Mouse (Mus musculus) cerebellum, postnatal 10 days (tissue): ENCODE measurements around the gene Blm.

Experiments
- DNase-seq, 2 experiments: peaks; one replicate each; pipeline ENCODE4 v3.0.0; 2021; ENCODE audit warnings: mixed read lengths in 2 of 2

The Blm gene

DNA sequence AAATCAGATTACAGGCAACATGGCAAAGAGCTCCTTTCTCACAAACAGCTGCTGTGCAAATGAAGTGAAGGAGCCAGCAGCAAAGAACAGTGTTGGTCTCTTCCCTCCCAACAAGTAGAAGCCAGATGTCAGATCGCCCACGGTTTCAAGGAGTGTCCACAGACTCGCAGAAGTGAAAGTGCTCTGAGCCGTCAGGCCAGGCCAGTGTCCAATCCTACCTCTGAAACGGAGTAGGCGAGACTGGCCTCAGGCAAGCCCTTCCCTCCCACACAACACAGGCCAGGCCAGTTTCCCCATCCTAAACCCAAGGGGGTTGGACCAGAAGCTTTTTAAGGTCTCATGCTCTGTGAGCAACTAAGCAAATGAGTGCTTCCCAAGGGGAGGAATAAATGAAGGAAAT, 77.7 kb downstream of the Blm start:
- no peak for DNase-seq

DNA sequence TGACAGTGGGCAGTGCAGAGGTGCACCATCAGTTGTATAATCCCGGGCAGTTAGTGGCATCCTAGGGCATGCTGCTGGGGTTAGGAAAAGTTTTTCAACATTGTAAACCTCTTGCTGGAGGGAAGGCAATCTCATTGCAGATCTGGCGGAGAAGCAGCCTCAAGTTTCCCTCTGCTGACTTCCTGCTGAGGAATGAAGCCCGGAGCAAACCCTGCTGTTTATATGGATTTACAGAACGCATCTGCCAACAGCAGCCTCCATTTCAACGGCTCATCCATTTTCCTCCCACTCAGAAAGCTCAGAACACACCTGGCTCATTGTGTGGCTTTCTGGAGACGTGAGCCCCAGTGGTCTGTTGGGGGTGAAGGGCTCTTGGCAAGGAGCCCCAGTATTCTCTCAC, 78.6 kb downstream of the Blm start:
- no peak for DNase-seq

DNA sequence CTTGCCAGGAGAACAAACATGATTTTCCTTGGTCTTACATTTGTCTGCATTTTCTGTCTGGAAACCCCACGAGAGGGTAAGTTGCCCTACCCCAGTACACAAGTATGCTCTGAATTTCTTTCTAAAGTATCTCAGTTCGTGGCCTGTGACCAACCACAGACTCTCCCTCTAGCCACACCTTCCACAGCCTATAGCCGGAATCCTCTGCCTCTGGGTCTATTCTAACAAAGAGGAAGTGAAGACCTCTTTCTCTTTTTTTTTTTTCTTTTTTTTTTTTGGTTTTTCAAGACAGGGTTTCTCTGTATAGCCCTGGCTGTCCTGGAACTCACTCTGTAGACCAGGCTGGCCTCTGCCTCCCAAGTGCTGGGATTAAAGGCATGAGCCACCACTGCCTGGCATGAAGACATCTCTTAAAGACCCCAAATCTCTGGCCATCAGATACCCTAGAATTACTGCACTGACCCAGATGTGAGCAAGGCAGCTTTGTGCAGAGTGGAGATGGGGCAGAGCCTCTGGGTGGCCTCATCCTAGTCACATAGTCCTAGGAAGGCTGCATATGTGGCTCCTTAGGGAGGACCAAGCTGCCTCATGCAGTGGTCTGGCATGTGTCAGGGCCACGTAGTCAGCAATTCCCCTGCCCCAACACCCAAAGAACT, 79.3 kb downstream of the Blm start:
- no peak for DNase-seq

DNA sequence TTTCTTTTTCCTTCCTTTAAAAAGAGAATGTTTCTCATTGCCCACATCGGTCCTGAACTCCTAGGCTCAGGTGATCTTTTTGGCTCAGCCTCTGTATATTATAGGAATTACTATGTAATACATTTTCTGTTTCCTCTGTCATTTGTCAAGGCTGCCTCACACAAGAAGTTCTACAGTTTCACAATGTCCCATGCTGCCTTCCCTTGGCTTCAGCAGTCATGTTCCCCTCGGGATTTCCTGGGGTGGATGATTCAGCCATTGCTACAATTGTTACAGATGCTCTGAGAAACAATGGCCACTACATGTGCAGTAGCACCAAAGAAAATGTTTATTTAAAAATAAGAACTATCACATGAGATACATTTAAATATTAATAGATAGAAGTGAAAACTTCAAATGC, 80.1 kb downstream of the Blm start:
- DNase-seq = no peak

DNA sequence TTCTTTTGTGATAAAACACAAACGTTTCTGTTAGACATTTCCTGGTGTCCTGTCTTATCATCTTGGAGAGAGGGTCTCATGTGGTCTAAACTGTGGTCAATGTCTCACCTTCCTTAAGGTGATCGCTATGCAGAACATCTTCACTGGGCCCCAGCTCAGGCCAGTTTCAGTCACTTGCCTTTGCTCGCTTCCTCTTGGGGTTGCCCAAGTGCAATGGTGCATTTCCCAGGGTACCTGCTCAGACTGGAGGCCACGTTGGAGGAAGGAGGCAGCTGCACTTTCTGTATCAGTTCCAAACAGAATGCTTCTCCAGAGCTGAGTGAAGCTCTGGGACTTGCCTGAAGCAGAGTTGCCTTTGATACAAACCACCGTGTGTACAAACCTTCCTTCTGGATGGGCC, 80.9 kb downstream of the Blm start:
- DNase-seq = no peak

DNA sequence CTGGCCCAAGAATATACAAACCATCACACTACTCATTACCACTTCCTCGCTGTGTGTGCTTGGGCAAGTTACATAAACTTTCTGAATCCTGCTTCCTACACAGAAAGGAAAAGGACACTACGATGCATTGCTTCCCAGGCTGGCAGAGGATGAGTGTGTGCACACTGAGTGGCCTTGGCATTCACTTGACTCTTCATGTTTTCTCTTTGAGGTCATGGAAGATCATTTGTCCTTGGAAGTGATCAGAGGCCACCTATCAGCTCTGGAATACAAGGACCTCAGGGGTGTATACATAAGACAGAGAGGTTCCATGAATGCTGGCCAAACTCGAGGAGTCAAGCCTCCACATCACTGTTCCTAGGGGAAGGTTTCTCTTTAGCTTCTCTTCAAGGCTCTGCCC, 81.8 kb downstream of the Blm start:
- no peak for DNase-seq

DNA sequence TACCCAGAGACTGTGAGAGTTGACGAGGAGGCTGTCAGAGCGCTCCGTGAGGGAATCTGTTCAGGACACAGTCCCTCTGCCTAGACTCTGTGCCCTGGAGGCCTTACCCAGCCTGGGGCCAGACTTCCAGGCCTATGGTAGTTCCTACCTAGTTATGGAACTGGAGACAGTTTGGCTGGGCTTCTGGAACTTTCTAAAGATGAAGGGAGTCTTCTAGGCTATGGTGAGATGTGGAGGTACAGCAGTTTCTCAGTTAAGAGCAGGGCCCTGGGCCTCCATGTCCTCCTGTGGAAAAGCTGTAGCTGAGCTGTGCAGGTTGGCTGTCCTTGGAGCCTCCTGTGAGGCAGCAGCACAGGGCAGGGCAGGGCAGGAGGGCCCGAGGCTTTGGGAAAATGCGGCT, 82.7 kb downstream of the Blm start:
- DNase-seq = no peak

DNA sequence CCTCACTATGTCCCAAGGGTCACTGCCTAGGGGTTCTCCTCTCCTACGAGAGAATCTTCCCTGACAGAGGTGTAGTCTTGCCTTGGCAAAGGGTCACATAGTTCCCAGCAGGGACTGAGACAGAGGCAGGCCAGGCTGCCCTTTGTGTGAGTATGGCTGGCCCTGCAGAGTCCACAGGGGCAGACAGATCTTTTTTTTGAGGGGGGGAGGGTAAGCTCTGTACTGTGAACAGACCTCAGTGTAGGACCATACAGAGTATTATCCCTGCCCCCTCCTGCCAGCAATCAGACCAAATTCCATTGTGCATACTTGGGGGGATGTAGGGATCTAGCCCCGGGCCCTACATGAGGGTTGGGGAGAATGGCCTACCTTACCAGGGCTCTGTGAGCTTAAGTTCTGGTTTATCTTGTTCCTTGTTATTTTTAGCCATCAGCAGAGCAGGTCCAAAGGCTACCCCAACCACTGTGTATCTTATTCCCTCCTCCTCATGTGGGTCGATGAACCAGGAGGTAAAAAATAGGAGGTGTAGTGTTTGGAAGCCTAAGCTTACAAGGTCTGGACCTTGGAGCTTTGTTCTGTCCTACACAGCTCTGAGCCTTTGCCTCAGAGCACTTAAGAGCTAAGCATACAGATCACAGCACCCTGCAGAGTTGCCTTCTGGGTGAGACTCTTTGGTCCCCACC, 83.2 kb downstream of the Blm start:
- DNase-seq = no peak

DNA sequence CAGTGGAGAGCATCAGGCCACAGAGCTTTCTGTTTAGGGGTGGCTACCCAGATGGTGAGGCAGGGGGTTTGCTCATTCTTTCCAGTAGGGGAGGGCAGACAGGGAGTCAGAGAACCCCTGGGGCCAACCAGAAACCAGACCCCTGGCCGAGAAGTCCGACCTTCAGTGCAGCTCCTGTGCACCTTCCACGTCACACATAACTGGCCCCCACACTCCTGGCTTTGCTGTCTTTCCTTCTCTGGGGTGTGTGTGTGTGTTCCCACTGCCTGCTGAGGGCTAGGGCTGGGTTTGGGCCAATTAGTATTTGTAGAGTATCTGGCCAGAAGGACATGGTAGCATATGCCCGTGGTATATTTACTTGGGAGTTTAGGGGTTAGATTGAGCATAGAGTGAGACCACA, 84.6 kb downstream of the Blm start:
- DNase-seq = peak in 1 of 2 experiments; percentile 3

DNA sequence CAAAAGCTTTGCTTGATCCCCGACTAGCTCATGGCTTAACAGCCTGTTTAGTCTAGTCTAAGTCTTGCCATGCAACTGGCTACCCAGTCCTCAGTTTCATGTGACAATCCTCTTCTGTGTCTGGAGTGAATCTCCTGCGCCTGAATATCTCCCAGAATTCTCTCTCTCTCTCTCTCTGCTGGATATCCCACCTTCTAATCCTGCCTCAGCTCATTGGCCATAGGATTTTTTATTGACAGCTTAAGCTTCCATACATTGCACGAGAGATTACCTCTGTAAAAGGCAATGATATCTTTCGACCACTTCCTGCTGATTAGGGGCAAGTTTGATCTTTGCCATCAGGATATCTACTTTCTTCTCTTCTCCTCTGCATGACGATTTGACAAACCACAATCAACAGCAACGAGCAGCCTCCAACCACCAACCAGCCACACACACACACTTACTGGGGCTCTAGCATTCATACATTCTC, 85.3 kb downstream of the Blm start:
- no peak for DNase-seq

DNA sequence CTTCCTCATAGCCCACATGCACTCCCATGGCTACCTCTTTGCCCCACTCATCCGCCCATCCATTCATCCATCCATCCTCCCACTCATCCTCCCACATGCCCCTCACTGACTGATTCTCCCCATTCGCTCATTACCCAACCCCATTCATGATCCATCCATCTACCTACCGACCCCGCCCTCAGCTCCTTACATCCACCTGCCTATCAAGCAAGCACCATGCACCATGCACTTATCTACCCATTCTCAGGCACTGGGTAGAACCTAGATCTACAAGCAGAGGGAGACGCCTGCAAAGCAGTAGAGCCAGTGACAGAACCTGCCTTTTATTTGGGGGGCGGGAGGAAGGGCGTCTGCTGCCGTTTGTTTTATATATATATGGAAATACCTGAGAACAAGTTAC, 87.6 kb downstream of the Blm start:
- DNase-seq = no peak

DNA sequence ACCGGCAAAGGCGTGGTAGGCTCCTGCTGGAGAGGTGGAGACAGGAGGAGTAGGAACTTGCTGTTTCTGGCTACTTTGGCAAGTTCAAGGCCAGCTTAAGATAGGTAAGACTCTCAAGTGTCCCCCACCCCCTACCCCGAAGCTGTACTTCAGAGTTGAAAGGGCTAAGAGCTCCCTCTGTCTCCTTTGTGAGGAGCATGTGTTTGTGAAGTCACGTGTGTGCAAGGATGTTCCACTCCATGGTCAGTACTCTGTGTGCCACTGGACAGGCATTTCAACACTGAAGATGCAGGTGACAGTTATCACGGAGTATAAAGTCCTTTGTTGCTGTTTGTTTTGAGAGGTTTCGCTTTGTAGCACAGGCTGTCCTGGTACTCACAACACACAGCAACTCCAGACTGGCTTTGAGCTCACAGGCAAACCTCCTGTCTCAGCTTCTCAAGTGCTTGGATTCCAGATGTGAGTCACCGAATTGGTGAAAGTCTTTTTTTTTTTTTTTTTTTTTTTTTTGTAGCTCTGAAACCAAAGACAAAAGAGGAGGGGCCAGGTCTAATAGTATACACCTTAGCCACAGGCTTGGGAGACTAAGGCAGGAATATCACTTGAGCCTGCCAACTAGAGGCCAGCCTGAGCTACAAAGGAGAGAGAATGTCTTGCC, 88.6 kb downstream of the Blm start:
- DNase-seq = no peak

DNA sequence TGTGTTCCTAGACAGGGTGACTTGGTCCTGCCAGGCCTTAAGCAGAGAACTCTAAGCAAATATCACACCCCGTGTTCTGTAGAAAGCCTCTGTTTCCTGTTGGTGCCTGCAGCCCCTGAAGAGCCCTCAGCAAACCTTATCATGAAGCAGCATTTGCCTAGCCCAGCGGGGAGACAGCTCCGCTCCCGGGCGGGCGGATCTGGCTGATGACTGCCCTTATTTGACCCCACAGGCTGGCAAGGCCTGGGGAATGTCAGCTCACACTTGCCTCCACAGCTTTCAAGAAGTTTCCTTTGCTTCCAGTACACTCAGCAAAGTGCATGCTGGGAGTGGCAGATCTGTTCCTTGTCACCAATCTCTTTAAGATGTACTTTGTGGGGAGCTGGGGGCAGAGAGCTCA, 89.4 kb downstream of the Blm start:
- DNase-seq = peak in 1 of 2 experiments; percentile 31

DNA sequence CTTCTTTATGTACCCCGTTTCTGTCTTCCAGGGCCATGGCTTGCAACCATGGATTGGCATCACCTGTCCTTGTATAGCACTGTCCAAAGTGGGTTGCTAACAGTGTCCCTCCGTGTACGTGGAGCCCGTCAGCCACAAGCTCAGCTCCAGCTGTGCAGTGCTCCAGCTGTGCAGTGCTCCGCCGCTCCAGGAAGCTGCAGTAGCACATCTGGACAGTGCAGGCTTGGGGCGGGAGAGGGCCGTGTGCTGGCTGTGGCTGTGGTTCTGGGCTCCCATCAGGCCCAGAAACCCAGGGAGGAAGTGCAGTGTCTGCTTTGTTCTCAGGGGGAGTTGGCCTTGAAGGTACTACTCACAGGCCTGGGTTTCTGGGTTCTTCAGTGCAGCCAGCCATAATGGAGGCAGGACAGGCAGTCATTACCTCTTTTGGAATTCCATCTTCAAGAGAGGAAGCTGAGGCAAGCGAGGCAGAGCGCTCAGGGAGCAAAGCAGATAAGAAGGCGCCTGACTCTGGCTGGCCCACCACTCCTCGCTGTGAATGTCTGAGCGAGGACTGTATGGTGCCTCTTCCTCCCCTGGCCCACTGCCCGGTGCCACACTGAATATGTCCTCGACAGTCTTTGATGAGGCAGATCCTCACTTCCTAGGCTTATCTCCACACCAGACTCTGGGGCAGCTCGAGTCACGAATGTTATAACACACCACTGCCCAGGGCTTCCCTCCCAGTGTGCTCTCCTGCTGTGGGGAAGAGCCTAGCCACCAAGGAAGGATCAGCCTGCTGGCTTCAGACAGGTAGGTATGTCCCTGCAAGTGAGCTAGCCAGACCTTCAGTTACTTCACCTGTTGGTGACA, 90.3 kb downstream of the Blm start:
- DNase-seq = peak; percentile 65 to 75

DNA sequence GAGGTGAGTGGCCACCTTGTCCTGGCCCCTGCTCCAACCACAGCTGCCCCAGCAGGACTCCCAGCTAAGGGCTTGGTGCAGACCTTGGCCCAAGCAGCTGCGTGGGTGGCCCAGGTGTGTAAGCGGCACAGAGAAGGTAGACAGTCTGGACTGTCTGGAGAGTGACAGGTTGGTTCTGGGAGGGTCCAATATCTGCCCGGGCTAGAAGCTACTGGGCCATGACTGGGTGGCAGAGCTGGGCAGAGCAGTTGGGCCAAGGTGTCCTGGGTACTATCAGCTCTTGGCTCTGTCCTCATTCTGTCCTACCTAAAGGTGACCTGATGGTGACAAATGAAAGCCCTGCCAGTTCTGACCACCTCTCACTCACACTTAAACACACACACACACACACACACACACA, 91.8 kb downstream of the Blm start:
- DNase-seq = no peak

DNA sequence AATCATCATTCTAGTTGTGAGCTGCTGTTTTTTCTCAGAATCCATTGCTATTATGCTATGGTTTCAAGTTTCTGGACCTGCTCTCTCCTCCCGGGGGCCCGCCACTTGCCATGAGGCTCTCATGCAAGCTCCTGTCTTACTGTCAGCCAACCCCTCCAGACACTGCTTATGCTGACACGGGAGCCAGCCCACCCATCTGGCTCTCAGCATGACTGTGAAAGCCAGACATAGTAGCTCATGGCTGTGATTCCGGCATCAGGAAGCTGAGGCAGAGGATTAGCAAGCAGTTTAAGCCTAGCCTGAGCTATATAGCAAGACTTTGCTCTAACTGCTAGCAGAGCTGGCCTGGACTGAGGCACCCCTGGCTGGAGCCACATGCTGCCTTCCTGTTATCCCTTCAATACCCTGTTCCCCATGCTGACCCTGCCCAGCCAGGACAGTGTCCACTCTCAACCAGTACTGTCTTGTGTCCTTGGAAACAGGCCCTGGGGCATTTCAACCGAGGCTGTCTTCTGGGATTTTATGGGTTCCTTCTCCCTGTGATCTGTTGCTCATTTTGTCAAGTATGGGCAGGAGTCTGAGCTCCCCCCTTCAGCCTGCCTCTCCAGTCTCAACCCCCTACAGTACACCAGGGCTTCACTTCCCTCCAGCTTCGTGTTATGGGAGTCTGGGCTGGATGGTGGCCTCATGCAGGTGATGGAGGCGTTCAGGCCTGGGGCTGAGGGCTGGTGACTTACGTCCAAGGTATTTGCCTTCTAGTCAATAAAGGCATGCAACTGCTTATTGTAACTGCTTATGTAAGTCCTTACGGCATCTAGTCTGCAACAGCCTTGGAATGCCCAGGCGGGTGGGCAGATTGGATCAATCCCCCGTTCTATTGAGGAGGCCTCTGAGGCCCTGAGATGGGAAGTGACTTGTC, 92.7 kb downstream of the Blm start:
- DNase-seq = peak; percentile 62 to 80

DNA sequence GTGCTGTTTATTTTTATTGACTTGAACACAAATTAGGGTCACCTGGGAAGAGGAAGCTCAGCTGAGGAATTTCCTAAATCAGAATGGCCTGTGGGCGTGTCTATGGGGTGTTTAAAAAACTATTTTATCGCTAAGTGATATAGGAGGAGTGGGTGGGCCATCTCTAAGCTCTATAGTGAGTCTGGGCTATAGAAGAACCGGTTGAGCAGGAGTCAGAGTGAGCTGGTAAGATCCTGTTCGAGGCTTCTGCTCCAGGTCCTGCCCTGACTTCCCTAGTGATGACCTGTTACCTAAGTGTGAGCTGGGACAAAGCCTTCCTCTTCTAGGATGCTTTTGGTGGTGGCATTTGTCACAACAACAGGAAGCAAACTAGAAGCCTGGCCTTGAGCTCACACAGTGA, 94.2 kb downstream of the Blm start:
- DNase-seq = no peak

DNA sequence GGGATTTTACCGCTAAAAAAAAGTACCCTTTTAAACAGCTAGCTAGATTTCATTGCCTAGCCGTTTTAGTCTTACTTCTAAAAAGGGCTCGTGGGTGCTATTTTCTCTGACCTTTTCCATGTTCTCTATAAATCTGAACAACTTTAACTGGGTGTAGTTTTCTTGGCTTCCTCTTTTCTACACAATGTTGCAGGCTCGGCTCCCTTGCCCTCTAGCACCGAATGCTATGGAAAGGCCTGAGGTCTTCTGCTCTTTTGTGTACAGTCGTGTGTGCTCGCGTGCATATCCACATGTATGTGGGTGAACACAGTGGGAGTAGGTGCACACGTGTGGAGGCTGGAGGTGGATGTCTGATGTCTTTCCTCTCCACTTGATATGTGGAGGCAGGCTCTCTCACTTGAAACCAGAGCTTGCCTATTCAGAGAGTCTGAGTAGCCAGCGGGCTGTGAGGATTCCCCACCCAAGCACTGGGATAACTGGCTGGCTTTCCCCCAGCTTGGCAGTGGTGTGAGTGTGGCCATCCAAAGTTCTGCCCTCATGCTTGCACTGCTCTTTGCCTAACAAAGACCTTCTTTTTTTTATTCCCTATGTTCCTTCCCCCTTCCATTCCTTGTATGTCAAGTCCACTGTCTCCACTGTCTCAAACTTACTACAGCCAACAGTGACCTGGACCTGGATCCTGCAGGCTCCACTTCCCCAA, 95.0 kb downstream of the Blm start:
- DNase-seq = peak; percentile 72 to 85

DNA sequence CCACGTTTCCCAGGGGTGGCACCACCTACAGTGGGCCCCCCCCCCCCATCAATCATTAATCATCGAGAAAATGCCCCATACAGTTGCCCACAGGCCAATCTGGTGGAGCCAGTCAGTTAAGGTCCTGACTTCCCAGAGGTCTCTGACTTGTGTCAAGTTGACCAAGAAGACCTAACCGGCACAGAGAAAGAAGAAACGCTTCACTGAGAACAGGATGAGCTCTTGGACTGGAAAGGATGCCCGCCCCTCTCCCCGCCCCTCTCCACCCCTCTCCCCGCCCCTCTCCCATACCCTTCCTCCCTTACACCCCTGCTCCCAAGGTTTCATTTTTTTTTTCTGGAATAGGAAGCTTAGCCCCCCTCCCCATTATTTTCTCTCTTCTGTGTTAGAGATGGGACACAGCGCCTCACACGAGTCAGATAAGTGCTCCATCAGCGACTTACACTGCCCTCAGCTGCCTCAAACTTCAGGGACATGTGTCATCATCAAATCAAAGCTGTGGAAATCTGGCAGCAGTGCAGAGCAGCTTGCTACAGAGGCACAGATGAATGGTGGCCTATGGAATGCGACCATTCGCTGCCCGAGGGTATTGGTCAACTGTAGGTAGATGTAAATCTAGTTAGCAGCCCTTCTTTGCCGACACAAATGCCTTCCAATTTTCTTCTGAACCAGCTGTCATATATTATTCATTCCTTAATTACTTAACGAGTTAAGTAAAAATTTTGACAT, 95.7 kb downstream of the Blm start:
- DNase-seq = peak in 1 of 2 experiments; percentile 46

DNA sequence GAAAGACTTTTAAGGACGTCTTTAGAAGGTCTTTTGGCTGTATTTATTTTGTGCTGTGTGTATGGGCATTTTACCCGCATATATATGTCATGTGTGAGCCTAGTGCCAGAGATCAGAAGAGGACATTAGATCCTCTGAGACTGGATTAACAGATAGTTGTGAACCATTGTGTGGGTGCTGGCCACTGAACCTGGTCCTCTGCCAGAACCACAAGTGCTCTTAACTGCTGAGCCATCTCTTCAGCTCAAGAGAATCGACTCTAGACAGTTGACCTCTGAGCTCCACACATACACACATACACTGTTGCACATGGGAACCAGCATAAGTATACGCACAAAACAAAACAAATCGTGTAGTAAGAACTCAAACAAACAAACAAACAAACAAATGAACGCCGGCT, 98.3 kb downstream of the Blm start:
- DNase-seq = no peak

DNA sequence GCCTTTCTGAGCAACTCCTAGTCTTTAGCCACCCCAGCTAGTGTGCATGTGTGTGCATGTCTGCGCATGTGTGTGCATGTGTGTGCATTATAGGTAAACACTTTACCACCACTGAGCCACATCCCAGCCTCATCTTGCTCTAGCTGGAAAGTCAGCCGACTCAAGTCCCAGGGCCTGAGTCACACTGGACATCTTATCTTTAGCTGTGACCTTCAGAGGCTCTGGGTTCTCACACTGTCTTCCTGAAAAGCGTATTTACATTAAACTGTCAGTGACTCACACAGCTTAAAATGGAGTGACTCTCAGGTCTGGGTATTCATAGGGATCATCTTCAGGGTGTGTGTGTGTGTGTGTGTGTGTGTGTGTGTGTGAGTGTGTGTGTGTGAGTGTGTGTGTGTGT, 99.3 kb downstream of the Blm start:
- DNase-seq = no peak
